Mouse (Mus musculus) spleen, postnatal 10 days (tissue): ENCODE results near the gene Prm3.
A peak's percentile ranks its signal among the peaks of the same experiment; 100 is the strongest.
"Not testable (repeated sequence)": the region's sequence is repeated elsewhere in the genome, so short reads cannot be mapped to it uniquely, and the experiment has no call there.

Experiments
- DNase-seq, 2 experiments: peaks; one replicate each; pipeline ENCODE4 v3.0.0; 2021 to 2022; ENCODE audit warnings: low spot score in 2 of 2

Prm3 gene

DNA sequence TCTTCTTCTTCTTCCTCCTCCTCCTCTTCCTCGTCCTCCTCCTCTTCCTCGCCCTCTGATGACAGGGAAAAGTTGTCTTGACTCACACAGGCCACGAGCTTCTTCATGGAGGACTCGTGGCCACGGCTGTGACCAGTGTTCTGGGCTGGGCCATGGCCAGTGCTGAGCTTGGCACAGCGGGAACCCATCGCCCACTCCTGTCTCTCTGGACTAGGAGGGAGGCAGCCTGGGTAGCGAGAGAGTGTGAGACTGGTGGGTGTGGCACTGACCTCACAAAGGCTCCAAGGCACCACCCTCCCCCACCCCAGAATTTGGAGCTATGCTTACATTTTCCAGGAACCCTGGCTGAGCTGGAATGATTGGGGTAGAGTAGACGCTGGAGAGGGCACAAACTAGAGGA lies at the start of gene Prm3:
Gene Prm3 (minus strand): TSS at position 213 of the 400 bp plus-strand sequence.
- DNase-seq, result no peak

DNA sequence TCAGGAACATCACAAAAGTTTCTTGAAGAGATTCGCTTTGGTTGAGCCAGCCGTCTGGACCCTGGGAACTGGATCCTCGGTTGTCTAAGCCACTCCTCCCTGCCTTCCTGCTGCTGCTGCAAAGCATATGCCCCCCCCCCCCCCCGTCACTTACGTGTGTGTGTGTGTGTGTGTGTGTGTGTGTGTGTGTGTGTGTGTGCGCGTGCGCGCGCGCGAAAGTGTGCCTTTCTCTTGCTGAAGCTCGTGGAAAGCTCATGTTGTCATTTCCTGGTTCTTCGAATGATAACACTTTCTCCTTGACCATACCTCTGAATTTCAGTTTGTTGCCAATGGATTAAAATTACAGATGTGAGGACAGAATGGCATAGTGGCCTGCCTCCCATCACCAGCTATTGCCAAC lies 49.3 kb upstream of the Prm3 start:
- DNase-seq, result no peak

DNA sequence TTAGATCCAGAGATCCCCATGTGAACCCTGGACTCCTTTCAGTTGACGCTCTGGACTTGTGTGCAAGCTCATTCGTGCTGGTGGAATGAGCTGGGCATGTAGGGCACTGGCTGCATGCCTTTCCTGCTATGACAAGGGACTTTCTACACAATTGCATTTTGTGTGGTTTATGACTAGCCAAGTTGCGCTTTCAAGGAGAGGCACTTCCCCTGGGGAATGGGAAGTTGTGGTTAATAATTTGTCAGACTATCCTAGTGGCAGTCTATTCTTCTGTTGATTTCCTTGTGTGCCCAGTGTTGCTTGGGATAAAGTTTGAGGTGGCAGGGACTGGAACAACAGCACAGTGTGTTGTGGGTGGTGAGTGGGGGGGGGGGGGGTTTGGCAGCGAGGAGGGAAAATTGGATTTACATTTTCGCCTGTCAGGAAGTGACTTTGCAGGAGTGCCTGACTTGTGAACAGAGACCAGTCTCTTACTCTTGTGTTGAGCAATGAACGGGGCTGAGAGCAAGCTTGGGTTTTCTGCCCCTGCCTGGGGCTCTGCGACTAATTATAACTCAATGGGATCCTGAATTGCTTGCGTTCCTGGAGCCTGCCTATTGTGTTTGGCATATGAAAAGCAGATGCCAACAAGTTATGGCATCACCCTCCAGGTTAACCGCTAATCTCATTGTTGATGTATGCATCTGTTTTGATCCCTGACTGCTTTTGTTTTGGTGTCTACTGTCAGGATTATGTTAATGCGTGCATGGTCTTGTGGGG lies 48.0 kb upstream of the Prm3 start:
- DNase-seq, result no peak

DNA sequence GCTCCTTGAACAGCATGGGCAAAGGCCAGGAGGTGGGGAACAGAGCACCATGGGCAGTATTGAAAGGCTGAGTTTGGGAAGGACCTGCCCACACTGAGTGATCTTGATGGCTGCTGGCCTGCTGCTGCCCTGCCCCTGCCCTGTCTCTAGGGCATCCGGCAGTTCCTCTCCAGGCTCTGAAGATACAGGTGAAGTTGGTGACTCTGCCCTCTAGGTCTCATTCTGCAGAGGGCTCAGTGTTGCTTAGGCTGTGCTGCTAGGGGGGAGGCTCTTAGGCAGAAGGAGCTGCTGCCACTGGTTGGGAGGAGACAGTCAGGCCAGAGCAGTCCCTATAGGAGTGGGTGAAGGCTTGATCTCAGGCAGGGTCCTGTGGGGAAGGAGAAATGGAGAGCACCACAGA lies 47.2 kb upstream of the Prm3 start:
- DNase-seq, result no peak

DNA sequence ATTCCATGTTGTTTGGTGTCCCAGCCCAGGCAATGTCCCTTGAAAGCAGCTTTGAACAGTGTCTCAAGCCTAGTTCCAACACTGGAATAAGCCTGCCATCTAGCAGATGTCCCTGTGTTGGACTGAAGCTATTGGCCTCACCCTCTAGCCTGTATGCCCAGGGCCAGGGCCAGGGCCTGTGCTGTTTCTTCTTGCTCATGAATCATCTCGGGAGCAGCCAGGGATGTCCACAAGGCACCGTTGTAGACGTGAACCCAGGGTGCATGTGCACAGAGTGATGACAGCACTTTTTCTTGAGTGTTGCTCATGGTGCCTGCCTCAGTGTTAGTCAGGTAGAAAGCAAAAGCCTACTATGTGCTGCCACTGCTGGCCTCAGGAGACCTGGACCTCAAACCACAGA lies 46.5 kb upstream of the Prm3 start:
- no peak for DNase-seq

DNA sequence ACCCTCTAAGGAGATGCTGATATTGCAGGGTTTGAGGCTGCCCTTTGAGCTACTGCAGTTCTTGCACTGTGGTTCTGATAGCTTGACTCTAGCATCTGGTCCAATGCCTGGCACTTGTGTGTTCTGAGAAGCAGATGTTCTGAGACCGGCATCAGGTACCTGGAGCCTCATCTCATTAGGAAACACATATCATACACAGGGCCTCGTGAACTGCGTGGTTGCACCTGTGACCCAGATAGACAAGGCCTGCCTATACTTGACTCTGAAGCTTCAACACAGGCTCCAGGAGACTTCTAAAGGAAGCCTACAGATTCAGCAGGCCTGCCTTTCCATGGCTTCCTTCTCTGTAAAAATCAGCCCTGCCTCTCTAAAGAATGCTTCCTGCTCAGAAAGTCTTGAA lies 45.7 kb upstream of the Prm3 start:
- DNase-seq, result no peak

DNA sequence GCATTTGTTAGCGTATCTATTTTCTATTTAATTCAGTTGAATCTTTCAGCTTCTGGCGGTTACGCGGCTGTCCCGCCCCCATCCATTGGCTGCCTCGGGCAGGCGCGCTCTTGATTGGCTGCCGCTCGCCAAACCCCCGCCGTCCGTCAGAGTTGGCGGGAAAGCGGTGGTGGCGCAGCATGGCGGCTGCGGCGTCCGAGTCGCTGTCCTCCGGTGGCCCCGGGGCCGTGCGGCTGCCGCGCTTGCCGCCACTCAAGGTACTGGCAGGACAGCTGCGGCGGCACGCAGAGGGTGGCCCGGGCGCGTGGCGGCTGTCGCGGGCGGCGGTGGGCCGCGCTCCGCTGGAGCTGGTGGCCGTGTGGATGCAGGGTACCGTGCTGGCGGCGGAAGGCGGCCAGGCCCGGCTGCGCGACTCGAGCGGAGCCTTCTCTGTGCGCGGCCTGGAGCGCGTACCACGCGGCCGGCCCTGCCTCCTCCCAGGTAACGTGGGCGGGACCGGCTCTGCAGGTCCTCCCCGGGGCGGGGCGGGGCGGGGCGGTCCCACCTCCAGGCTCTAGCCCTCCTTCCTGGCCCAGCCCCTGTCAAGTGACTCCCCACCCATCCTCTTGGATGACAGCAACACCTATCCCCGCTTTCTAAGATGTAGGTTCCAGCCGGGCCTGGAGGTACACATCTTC lies 44.3 kb upstream of the Prm3 start, which contains the start of gene Rmi2:
Gene Rmi2 (plus strand): TSS at position 149 of the 677 bp plus-strand sequence.
- DNase-seq, result peak; percentile 76 to 89

DNA sequence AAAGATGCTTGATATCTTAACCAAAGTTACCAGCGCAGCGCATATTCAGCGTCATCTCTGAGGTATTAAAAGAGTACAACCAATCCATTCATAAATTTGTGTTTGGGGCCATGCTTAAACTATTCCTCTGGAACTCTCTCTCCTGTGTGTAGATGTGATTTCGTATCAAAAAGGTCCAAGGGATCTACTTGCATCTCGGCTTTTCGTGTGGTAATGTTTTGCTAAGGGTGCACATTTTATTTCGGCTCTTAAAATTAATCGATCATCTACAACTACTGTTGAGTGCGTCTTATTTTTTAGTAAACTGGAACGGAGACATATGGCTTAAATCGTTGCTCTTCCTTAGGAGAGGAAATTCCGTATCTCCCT lies 43.8 kb upstream of the Prm3 start:
- DNase-seq, result no peak

DNA sequence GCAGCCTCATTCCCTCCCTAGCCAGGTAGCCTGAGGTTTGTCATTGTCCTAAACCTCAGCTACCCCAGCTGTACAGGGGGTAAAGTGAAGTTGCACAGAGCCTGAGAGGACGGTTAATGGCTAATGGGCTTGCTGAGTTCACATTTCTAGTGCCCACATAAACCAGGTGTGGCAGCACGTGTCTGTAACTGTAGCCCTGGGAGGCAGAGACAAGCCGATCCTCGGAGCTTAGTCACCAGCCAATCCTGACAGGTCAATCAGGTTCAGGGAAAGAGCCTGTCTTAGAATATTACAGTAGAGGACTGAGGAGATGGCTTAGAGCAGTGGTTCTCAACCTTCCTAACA lies 37.7 kb upstream of the Prm3 start:
- DNase-seq, result no peak

DNA sequence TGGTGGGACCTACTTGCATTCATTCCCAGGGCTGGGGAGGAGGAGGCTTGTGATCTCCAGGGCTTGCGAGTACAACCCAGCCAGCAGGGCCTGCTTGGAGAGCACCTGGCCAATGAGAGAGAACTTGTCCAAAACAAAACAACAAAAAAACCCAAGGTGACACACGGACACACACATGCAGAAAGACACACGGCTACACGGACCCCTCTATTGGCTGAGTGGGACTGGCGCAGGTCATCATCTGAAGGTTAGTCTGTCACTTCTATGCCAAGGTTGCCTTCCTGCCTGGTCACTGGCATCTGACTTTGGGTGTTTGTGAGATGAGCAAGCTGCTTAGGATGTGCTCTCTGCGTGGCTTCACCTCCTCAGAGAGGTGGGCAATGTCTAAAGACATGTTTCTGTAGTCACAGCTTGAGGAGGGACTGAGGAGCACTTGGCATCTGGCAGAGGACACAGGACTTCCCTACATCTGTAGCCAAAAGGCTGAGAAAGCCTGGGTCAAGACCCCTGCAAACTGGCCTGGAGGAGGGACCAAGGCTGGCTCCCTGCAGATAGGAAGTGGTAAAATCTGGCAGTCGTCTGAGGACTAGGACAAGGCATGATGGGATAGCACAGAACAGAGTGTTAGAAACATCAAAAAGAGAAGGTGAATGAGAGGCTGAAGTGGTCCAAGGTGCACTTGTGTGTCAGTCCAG lies 37.2 kb upstream of the Prm3 start:
- DNase-seq, result no peak

DNA sequence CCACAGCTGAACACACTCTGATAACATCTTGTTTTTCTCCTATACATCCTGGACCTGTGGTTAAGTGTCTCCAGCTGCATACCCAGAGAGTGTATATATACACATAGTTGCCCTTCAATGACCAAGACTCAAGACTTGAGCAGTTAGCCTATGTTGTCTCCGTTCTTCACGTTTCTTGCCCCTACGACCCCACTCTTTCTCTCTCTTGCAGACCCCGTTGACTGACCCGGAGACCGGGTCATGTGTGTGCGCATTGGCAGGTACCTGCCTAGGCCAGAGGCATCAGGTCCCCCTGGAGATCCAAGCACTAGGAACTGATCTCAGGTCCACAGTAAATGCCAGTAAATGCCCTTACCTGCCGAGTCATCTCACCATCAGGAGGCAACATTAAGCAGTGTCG lies 36.6 kb upstream of the Prm3 start:
- no peak for DNase-seq

DNA sequence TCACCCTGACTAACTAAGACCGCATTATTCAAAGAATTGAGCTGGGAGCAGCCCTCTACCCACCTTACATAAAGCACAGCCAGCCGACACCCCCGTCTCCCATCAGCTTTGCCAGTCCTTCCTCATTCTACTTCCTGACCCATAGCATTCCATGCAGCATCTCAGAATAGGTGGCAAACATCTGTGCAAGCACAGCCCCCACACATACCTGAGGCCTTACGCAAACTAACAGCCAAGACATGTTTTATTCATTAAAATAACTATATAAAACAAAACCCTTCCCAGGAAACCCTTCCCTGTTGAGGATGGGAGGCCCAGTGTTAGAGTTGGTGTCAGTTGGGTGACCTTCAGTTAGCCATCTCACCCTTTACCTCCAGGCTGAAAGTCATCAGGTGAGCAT lies 35.1 kb upstream of the Prm3 start:
- no peak for DNase-seq

DNA sequence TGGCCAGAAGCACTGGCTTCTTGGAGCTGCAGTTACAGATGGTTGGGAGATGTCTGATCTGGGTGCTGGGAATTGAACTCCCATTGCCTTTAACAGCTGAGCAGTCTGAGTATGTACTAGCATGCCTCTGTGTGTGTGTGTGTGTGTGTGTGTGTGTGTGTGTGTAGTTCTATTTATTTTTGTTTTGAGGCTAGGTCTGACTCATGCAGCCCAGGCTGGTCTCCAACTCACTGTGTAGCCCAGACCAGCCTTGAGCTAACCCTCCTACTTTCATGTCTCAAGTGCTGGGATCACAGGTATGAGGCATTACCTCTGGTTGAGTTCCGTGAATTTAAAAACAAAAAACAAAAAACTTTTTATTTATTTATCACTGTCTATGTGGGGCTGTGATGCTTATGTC lies 33.8 kb upstream of the Prm3 start:
- DNase-seq, result no peak

DNA sequence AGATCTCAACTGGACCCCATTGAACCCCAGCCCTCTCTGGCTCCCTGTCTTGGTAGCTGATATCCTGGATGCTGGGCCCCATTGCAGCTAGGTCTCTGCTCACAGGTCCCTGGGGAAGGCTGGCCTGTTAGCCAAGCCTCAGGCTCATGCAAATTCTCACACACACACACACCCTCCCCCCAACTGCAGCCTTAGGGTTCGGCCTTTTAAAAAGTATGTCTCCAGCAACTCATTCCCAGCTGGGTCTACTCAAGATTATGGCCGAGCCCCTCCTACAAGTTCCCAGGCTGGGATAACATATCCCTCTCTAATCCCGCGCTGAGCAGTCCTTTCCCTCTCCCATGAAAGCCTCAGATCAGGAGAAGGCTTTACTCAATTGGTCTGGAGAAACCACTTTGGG lies 30.7 kb upstream of the Prm3 start:
- peak in 1 of 2 experiments; percentile 30 for DNase-seq

DNA sequence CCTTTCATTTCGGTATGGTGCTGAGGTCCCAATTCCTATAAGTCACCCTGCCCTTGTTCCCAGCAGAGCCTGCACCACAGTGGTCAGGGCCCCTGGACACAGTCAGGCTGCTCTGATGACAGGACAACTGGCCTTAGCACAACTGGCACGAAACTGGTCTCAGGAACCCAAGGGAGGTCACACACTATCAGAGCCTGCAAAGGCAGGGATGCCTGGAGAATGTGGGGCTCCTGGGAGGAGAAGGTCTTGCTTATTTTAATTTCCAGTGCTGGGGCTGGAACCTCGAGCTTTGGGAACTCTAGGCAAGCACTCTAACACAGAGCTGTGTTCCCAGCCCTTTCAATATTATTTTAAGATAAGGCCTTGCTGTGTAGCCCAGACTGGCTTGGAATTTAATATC lies 29.3 kb upstream of the Prm3 start:
- no peak for DNase-seq

DNA sequence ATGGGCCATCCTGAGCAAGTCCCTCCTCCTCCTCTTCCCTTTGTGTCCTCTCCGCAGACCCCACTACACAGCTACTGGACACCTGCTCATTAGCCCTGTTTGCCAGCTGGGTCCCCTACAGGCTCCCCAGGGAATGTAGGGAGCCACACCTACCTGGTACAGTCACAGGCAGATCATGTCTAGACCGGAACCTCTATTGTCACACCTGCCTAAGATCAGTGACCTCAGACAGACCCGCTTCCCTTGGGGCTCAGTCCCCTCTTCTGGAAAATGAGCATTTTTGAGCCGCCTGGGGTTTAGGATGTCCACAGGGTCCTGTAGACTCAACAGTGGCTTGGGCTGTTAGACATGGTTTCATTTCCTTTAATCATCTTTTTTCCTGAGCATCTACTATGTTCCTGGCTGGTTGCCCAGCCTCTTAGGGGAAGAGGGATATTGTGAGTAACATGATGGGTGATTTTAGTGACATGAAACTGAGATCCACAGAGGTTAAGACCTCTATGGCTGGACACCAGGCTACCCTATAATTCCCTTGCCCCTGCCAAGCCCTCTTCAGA lies 27.9 kb upstream of the Prm3 start:
- no peak for DNase-seq

DNA sequence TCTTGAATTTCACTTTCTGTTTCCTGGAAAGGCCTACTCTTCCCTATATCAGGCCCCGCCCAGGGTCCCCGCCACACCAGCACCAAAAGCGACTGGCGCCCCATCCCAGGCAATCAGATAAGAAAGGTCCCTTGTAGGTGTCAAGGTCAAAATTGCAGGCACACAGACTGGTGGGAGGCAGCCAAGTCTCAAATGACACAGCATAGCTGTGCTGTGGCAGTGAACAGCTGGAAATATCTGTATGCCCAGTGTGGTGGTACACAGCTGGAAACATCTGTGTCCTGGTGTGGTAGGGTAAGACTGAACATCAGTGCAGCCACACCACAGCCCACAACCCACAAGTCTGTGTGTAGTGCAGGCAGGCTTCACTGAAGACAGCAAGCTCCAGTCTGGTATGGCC lies 24.1 kb upstream of the Prm3 start:
- no peak for DNase-seq

DNA sequence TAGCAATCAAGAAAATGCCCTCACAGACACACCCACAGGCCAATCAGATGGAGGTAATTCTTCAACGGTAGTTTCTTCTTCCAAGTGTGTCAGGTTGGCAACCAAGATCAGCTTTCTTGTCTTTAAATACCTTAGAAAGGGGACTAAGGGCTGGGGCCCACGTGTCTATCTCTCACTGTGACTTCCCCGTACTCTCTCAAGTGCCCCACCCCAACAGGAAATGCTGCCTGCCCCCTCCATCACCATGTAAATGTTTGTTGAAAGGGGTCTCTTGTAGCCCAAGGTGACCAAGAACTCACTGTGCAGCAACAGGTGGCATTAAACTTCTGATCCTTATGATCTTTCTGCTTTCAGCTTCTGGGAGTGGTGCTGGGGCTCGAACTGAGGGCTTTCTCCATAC lies 23.0 kb upstream of the Prm3 start:
- no peak for DNase-seq

DNA sequence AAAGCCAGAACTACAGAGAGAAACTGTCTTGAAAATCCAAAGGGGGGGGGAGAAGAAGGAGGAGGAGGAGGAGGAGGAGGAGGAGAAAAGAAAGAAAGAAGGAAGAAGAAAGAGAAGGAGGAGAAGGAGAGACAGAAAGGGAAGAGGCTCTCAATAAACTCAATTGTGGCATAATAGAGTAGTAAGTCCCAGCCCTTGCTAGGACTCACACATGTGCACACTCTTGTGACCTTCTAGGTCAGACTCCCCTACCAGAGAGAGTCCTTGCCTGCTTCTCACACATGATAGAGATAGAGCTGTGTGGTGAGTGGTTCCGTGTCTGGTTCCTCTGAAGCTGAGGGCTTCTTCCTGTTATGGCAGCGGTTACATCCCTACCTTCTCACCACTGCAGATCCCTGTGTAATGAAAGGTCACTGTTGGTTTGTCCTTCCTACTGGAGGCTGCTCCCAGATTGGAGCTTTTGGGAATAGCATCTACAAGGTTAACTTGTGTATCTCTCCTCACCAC lies 22.2 kb upstream of the Prm3 start, which contains the start of gene Gm11172:
Gene Gm11172 (plus strand): TSS at position 51 of the 507 bp plus-strand sequence.
- DNase-seq, result no peak

DNA sequence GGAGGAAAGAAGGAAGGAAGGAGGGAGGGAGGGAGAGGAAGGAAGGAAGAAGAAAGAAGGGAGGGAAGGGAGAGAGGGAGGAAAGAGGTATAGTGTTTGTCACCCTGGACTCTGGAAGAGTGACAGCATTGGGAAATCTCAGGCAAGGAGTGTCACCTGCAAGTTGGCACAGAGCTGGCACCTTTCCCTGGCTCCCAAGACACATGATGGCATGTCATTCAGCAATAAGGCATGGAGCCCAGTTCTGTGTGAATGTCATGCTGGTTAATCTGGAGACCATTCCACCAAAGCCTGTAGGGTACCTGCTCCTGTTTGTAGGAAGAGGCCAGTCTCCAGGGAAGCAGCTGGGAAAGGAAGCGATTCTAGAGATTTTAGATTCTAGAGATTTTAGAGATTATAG lies 19.7 kb upstream of the Prm3 start:
- no peak for DNase-seq

DNA sequence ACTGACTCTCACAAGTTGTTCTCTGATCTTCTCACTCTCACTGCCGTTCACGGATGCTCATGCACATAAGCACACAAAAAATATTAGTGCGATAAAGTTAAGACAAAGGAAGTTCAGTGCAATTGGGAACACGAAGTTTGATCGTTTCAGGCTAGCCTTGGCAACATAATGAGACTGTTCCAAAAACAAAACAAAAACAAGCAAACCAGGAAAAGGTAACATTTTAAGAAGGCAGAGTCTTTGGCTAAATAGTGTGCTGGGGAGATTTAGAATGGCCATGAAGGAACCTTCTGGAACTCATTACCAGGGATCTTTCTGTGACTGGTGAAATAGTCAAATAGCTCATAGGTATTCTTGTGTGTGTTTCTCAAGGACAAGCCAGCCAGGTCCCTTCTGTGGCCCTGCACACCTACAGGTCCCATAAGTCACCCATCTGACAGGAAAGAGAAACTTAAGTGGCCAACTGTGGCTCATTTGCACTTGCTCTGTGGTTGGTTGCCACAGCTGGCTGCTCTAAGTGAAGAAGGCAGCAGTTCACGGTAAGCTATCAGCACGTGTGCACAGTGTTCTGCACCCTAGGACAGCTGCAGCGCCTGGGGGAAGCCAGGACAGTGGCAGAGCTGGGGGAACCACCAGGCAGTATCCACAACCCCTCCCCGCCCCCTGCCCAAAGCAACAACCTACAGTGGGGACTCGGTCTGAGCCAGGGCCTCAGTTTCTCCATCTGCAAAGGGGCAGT lies 15.2 kb upstream of the Prm3 start, which contains the start of gene Prm1:
Gene Prm1 (minus strand): TSS at position 51 of the 739 bp plus-strand sequence.
- DNase-seq, result peak in 1 of 2 experiments; percentile 44

DNA sequence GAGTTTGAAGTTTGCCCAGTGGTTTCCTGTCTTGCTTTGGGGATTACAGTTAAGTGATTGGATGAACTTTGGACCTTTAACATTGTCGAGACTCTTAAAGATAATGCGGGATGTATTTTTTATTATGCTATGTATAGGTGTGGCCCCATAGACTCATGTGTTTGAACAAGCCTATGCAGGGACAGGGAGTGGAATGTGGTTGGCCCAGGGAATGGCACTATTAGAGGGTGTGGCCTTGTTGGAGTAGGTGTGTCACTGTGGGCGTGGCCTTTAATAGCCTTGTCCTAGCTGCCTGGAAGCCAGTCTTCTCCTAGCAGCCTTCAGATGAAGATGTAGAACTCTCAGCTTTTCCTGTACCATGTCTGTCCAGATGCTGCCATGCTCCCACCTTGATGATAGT lies 11.7 kb upstream of the Prm3 start:
- not testable (repeated sequence) for DNase-seq
